Mouse (Mus musculus): ENCODE results near the gene Kif27.

The Kif27 gene

DNA sequence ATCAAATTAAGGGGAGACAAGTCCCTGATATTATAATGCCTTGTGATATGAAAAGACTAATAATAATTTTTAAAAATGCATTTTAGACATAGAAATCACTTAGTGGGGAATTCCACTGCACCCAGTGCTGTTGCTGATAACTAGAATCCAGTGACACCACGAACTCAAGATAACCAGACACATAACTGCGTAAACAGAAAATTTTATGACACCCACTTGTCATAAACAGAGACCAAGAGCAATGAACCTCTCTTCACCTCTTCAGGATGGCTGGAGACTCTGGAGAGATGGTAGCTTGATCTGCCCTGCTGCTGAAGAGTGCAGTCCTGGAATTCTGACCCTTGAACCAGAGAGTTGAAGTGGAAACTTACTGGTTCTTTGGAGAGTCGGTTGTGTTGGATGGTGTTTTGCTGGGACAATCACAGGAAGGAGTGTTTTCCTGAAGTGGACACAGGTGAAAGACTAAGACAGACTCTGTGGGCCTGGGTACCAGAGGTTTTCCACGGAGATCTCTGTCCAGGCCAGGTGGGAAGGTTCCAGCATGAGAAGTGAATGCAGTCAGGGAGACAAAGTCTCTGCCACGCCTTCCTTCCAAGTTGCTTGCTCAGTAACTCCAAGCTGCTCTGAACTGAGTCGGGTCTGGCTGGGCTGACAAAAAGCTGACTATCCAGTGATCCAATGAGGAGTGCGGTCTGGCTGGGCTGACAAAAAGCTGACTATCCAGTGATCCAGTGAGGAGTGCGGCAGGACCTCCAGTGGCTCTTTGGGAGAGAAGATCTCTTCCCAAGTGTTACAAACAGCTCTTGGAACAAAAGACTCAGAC is 5.6 kb upstream of the Kif27 start:
- DNase-seq (ENCODE audit: low read depth, low spot score): no peak

DNA sequence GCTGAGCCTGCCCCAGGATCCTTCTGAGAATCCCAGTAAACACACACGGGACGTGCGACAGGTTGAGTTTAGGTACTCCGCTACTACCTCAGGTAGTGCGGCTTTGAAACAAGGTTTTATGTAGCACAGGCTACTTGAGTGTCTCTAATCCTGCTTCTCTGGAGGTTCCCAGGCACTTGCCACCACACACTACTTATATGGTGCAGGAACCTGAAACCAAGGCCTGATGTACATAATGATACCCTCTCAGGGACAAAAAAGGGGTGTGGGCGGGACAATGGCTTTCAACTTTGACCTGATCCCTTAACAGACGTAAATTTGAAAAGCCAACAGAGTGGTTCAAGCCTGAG is 357 bp upstream of the Kif27 start:
- no peak for DNase-seq (ENCODE audit: low read depth, low spot score)

GRCm38 (mm10) chr13:58352996-58353395 is 5.9 kb downstream of the Kif27 start:
- DNase-seq (ENCODE audit: low read depth, low spot score): no peak

DNA sequence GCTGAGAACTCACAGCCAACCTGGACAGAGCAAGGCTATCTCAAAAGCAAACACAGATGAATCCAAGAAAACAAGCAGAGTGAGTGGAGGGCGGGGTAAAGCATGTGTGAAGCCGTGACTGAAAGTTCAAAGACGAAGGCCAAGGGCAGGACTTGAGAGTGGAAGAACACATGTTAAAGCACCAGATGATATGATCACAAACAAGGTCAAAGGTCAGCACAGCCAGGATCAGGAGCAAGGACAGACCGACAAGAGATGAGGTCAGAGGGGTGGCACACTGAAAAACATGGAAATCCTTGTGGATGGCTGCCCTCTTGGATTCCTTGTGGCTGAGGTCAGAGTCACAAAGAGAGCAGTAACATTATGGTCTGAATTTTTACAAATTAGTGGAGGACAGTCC is 8.3 kb downstream of the Kif27 start:
- DNase-seq (ENCODE audit: low read depth, low spot score): no peak

DNA sequence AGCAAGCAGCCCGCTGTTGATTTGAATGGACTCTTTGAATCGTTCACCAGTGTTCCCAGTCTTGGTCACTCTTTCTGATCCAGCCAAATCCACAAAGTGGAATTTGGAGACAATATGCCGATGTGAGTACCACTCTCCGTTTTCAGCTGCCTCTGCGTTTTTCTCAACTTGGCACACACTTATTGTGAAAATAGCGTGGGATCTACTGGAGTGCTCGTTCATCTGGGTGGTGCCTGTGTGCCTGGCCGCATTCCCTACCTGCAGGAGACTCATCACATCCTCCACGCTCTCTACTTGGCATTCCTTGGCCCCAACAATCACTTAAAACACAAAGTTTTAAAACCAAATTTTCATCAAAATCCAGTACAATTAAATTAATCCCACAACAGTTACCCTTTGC is 14.4 kb downstream of the Kif27 start:
- no peak for DNase-seq (ENCODE audit: low read depth, low spot score)

- DNase-seq (ENCODE audit: low read depth, low spot score): no peak
Measured at GRCm38 (mm10) chr13:58337456-58337855, 21.5 kb downstream of the Kif27 start.

- no peak for DNase-seq (ENCODE audit: low read depth, low spot score)
Measured at GRCm38 (mm10) chr13:58334116-58334515, 24.8 kb downstream of the Kif27 start.

GRCm38 (mm10) chr13:58317768-58318167 is 41.2 kb downstream of the Kif27 start:
- no peak for DNase-seq (ENCODE audit: low read depth, low spot score)

DNA sequence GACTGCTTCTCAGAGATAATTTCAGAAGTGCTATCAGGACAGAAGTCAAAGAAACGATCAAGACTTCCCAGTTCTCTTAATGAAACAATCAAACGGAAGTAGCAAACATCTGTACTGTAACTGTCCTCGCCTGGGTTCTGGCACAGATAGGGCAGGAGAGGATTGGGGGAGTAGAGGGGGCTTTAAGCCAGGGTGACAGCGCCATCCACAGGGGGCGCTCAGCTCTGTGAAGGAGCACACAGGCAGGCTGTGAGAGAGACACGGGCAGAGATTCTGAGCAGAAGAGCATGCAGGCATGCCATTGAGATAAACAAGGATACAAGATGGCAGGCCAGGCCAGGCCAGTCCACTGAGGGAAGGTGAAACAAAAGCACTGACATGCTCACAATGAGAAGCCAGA is 43.9 kb downstream of the Kif27 start:
- DNase-seq (ENCODE audit: low read depth, low spot score): no peak

DNA sequence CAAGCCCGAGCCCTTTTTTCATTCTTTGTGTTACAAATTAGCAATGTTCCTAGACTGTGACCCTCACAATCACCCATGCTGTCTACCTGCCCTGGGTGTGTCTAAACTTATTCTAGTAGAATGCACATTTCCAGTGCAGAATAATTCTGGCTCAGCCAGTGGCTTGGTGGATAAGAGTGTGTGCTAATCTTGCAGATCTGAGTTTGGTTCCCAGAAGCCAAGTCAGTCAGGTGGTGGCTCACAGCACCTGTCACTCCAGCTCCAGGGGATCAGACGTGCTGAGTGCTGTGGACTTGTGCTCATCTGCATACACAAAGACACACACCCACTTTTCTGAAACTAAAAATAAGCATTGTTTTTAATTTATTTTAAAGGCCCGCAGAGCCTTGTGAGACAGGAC is 45.2 kb downstream of the Kif27 start:
- DNase-seq (ENCODE audit: low read depth, low spot score): peak; percentile 11

GRCm38 (mm10) chr13:58311351-58311750 is 47.6 kb downstream of the Kif27 start:
- no peak for DNase-seq (ENCODE audit: low read depth, low spot score)

- no peak for DNase-seq (ENCODE audit: low read depth, low spot score)
Measured at GRCm38 (mm10) chr13:58309499-58309898, 49.4 kb downstream of the Kif27 start.

GRCm38 (mm10) chr13:58307453-58307852 is 51.5 kb downstream of the Kif27 start:
- no peak for DNase-seq (ENCODE audit: low read depth, low spot score)

DNA sequence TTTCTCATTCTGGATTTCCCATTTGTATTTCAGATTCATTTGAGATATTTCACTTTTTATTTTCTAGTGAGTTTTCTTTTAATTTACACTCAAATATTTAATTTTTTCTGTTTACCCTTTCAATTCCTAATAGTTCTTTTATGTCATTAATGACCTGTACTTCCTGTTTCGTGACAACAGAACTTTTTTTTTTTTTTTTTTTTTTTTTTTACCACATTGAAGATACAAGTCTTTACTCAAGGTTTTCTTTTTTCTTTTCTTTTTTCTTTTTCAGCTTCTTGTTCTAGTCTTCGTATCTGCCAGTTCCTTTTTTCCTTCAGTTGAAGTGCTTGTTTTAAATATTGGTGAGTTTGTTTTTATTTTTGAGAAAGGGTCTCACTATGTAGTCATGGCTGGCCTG is 53.7 kb downstream of the Kif27 start:
- DNase-seq (ENCODE audit: low read depth, low spot score): no peak

- no peak for DNase-seq (ENCODE audit: low read depth, low spot score)
Measured at GRCm38 (mm10) chr13:58302421-58303145, 56.3 kb downstream of the Kif27 start.

DNA sequence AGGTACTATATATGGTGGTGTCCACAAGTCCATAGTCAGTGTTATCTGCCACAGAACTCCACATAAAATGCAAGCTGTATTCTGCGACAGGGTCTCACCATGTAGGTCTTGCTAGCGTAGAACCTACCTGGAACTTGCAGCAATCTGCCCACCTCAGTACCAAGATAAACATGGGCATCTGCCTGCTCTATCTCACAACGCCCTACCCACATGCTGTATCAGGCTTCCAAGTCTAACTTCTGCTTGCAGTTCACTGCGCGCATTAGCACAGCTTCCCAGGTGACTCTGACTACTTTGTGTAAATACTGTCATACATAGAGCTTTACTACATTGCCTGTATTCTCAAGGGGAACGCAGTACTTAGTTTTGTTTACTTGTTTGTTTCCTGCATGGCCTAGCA is 57.0 kb downstream of the Kif27 start:
- no peak for DNase-seq (ENCODE audit: low read depth, low spot score)

DNA sequence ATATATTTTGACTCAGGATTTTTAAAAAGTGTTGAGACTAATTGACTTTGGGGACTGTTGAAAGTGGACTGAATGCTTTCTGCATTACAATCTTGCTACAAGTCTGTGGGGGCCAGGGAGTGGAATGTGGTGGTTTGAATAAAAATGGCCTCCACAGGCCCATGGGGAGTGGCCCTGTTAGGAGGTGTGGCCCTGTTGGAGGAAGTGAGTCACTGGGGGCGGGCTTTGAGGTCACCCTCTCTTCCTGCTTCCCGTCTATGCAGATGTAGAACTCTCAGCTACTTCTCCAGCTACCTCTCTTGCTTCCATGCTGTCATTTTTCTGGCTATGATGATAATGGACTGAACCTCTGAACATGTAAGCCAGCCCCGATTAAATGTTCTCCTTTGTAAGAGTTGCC is 60.2 kb downstream of the Kif27 start:
- no peak for DNase-seq (ENCODE audit: low read depth, low spot score)

DNA sequence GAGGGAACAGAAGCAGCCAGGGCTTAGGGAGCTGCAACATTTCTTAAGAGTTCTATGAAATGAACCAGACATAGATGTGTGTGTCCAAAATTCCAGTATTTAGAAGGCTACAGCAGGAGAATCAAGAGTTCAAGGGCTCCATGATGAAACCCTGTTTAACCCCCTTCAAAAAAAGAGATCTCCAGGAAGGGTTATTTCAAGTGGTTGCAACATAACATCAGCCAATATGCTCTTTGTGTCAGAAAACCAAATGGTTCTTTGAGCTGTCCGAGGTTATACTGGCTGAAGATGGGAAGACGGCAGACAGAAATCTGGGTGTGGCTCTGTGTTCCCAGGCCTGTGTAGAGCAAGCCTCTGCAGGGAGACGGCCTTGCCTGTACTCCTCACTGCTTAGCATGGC is 63.3 kb downstream of the Kif27 start:
- DNase-seq (ENCODE audit: low read depth, low spot score): no peak

- DNase-seq (ENCODE audit: low read depth, low spot score): no peak
Measured at GRCm38 (mm10) chr13:58292811-58293210, 66.1 kb downstream of the Kif27 start.

- no peak for DNase-seq (ENCODE audit: low read depth, low spot score)
Measured at GRCm38 (mm10) chr13:58289308-58289707, 69.6 kb downstream of the Kif27 start.

GRCm38 (mm10) chr13:58287822-58288221 is 71.1 kb downstream of the Kif27 start:
- peak; percentile 71 for DNase-seq (ENCODE audit: low read depth, low spot score)

GRCm38 (mm10) chr13:58283466-58283865 is 75.5 kb downstream of the Kif27 start:
- no peak for DNase-seq (ENCODE audit: low read depth, low spot score)

GRCm38 (mm10) chr13:58281936-58282335 is 77.0 kb downstream of the Kif27 start:
- DNase-seq (ENCODE audit: low read depth, low spot score): no peak
